Mouse (Mus musculus) cerebellum, postnatal 36 days (tissue): Measurements from ENCODE around the gene Zfp385a.
"Not testable (repeated sequence)": the region's sequence is repeated elsewhere in the genome, so short reads cannot be mapped to it uniquely, and the experiment has no call there.

ENCODE experiments used
- DNase-seq, 2 experiments: peaks; one replicate each; pipeline ENCODE4 v3.0.0; 2021 to 2022; ENCODE audit warnings: mixed read lengths in 2 of 2

The Zfp385a gene

GRCm38 (mm10) chr15:103285778-103286417, 54.0 kb downstream of the Zfp385a start:
- DNase-seq: peak; percentile 24 to 43

GRCm38 (mm10) chr15:103284647-103285046, 55.2 kb downstream of the Zfp385a start:
- DNase-seq: no peak

GRCm38 (mm10) chr15:103284066-103284465, 55.8 kb downstream of the Zfp385a start:
- peak; percentile 38 to 50 for DNase-seq

DNA sequence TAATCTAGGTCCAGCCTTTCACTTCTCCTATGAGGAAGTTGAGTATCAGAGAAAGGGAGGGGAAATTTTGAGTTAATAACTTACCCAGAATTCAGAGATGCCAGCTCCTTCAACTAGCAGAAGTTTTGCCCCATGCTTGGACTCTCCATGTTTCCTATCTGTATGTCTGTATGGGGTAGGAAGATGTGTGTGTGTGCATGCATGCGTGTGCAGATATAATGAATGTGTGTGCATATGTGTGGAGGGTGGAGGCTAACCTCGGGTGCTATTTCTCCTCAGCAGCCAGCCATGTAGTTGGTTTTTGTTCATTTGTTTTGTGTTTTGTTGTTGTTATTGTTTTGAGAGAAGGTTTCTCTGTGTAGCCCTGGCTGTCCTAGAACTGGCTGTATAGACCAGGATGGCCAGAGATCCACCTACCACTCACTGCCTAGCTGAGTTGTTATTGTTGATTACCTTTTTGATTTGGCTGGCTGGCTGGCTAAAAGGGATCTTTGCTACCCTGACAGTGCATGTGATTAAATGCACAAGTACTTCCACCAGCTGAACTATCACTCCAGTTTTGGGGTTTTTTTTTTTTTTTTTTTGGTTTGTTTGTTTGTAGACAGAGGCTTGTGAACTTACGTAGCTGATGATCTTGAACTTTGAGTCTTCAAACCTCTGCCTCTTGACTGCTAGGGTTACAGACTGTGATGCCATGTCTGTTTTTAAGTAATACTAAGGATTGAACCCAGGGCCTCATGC, 58.3 kb downstream of the Zfp385a start:
- no peak for DNase-seq

- no peak for DNase-seq
Observed at GRCm38 (mm10) chr15:103280817-103281464, 59.0 kb downstream of the Zfp385a start.

DNA sequence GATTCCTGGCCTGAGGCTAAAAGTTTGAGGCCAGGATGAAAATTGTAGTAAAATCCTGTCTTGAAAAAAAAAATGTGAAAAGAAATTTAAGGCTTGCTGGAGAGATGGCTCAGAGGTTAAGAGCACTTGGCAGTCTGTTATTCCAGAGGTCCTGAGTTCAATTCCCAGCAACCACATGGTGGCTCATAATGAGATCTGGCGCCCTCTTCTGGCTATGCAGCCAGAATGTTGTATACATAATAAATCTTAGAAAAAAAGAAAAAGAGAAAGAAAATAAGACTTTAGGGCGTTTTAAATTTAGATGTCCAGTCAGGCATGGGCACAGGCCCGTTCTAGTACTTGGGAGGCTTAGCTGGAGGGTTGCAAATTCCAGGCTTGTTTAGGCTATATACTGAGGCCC, 60.1 kb downstream of the Zfp385a start:
- no peak for DNase-seq

- DNase-seq: no peak
Observed at GRCm38 (mm10) chr15:103277949-103278348, 61.9 kb downstream of the Zfp385a start.

- DNase-seq: not testable (repeated sequence)
Observed at GRCm38 (mm10) chr15:103275943-103276342, 64.0 kb downstream of the Zfp385a start.

DNA sequence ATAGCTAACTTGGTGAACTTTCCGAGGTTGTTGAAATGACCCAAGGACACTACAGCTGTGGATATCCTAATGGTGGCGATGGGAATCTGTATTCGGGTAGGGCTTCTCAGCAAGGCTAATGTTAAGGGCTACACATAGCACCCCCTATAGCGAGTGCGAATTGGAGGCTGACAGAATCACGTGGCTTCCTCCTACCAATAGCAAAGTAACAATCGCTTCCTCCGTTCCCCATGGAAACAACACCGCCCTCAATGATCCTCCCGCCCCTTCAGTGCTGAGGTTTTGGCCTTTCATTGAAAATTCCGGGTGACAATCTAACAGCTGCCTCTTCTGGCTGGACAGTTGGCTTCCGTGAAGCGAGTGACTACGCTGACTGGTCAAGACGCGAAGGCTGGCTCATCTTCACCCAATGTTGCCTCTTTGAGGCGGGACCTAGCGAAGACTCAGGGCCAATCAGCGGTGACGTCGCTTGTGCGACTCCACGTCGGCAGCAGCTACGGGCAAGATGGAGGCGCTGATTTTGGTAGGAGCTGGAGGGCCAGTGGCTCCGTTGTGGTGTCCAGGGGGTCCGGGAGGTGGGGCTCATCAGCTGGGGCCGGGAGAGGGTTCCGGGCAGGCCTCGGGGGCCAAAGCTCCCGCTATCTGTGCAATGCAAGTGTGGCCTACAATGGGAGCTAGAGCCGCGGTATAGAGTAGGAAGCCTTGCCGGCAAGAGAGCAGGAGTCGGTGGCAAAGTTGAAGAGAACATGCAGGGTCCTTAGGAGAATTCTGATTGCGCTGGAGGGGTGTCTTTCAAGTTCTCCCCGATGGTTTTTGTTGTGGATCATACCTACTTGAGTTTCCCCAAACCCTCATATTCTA, 67.2 kb downstream of the Zfp385a start, which contains the start of gene Copz1:
Gene Copz1 (plus strand): TSS at position 296 of the 861 bp plus-strand sequence.
- DNase-seq: peak; percentile 94

DNA sequence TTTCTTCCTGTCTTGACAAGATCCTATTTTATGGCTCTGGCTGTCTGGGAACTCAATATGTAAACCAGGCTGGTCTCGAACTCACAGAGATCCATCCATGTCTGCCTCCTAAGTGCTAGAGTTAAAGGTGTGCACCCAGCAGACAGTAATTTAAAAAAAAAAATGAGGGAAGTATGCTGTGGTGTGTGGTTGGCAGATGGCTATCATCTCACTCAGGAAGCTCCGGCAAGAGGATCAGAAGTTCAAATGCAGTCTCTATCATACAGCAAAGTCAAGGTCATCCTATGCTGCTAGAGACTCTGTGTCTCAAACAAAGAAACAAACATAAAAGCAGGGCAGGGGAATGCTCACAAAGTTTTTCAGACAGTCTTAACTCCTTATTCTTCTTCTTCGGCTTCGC, 71.0 kb downstream of the Zfp385a start:
- no peak for DNase-seq

GRCm38 (mm10) chr15:103264794-103265193, 75.1 kb downstream of the Zfp385a start:
- DNase-seq: no peak
